Mouse (Mus musculus): ENCODE results near the gene Zfand6. TPM values are rescaled to one million over a fixed set of nuclear protein-coding genes. Genes with fewer than 3 reads are reported as not detected.

Gene Zfand6
- polyA plus RNA-seq, 1 experiment from 2014 or later: 186 TPM

Other genes with a start within 250 kb of the Zfand6 start
- 3.4 and 3.9 TPM in 2 replicates for gene Gm2115, start 161.0 kb downstream of the Zfand6 start, polyA plus RNA-seq (2015; fragmentation: Nextera tagmentation; extraction: Ambion mirVana)
- 13.5 and 14.0 TPM in 2 replicates for gene Fah, start 83.2 kb downstream of the Zfand6 start, polyA plus RNA-seq (2015; fragmentation: Nextera tagmentation; extraction: Ambion mirVana)
- not detected in 2 replicates for gene Olfr291, start 163.6 kb upstream of the Zfand6 start, polyA plus RNA-seq (2015; fragmentation: Nextera tagmentation; extraction: Ambion mirVana)